Mouse (Mus musculus): ENCODE measurements around the gene Sox8. TPM values are rescaled to one million over a fixed set of nuclear protein-coding genes. Genes with fewer than 3 reads are reported as not detected.

Sox8 gene
- polyA plus RNA-seq, 1 experiment = 1.0 TPM

- peaks cover 7% of the 10 kb centered on the region for H3K4me1 ChIP-seq (replicated peaks; ENCODE audit: control insufficient read depth, insufficient read depth, low read length)
- 9% methylated on average over 8 of the region's 8 CpGs for WGBS
- no peak for DNase-seq
- H3K27ac ChIP-seq (ENCODE audit: control insufficient read depth, insufficient read depth, low read length) = no peak overlapping the region
- H3K27me3 ChIP-seq (ENCODE audit: control insufficient read depth, insufficient read depth, low read length) = no peaks in the 10 kb centered on the region
- H3K36me3 ChIP-seq (ENCODE audit: control insufficient read depth, insufficient read depth, low read length) = no peaks in the 10 kb centered on the region; the same call in 1 of the 2 replicates
- TF ChIP-seq POLR2A (IDR thresholded peaks at IDR 0.05; ENCODE audit: control insufficient read depth, extremely low read depth, insufficient read depth, low read length, poor library complexity) = no peak
- no peak for TF ChIP-seq CTCF (IDR thresholded peaks at IDR 0.05; ENCODE audit: borderline replicate concordance, control insufficient read depth, extremely low read depth, insufficient read depth, low read length, poor library complexity)
- no peak overlapping the region for H3K4me3 ChIP-seq (ENCODE audit: control insufficient read depth, insufficient read depth, low read length)
Measured at GRCm38 (mm10) chr17:25583858-25584257, 13.4 kb upstream of the Sox8 start.

GRCm38 (mm10) chr17:25583099-25583498, 12.6 kb upstream of the Sox8 start:
- Histone ChIP-seq H3K4me1 (replicated peaks; ENCODE audit: control insufficient read depth, insufficient read depth, low read length) (peaks cover 7% of the 10 kb centered on the region), H3K27ac (ENCODE audit: control insufficient read depth, insufficient read depth, low read length) (no peak overlapping the region), H3K36me3 (ENCODE audit: control insufficient read depth, insufficient read depth, low read length) (no peaks in the 10 kb centered on the region; the same call in 1 of the 2 replicates), H3K4me3 (ENCODE audit: control insufficient read depth, insufficient read depth, low read length) (no peak overlapping the region), H3K27me3 (ENCODE audit: control insufficient read depth, insufficient read depth, low read length) (no peaks in the 10 kb centered on the region)
- TF ChIP-seq POLR2A (IDR thresholded peaks at IDR 0.05; ENCODE audit: control insufficient read depth, extremely low read depth, insufficient read depth, low read length, poor library complexity) = no peak
- no peak for TF ChIP-seq CTCF (IDR thresholded peaks at IDR 0.05; ENCODE audit: borderline replicate concordance, control insufficient read depth, extremely low read depth, insufficient read depth, low read length, poor library complexity)
- 94% methylated on average over 4 of the region's 4 CpGs for WGBS
- DNase-seq = no peak

- 95% methylated on average over 8 of the region's 8 CpGs for WGBS
- H3K4me3 ChIP-seq (ENCODE audit: control insufficient read depth, insufficient read depth, low read length) = no peak overlapping the region
- no peak overlapping the region for H3K27ac ChIP-seq (ENCODE audit: control insufficient read depth, insufficient read depth, low read length)
- TF ChIP-seq POLR2A (IDR thresholded peaks at IDR 0.05; ENCODE audit: control insufficient read depth, extremely low read depth, insufficient read depth, low read length, poor library complexity) (no peak), CTCF (IDR thresholded peaks at IDR 0.05; ENCODE audit: borderline replicate concordance, control insufficient read depth, extremely low read depth, insufficient read depth, low read length, poor library complexity) (no peak)
- DNase-seq = no peak
- no peaks in the 10 kb centered on the region for H3K27me3 ChIP-seq (ENCODE audit: control insufficient read depth, insufficient read depth, low read length)
- no peaks in the 10 kb centered on the region; the same call in 1 of the 2 replicates for H3K36me3 ChIP-seq (ENCODE audit: control insufficient read depth, insufficient read depth, low read length)
- H3K4me1 ChIP-seq (replicated peaks; ENCODE audit: control insufficient read depth, insufficient read depth, low read length) = peaks cover 7% of the 10 kb centered on the region
Measured at GRCm38 (mm10) chr17:25582076-25582475, 11.6 kb upstream of the Sox8 start.

DNA sequence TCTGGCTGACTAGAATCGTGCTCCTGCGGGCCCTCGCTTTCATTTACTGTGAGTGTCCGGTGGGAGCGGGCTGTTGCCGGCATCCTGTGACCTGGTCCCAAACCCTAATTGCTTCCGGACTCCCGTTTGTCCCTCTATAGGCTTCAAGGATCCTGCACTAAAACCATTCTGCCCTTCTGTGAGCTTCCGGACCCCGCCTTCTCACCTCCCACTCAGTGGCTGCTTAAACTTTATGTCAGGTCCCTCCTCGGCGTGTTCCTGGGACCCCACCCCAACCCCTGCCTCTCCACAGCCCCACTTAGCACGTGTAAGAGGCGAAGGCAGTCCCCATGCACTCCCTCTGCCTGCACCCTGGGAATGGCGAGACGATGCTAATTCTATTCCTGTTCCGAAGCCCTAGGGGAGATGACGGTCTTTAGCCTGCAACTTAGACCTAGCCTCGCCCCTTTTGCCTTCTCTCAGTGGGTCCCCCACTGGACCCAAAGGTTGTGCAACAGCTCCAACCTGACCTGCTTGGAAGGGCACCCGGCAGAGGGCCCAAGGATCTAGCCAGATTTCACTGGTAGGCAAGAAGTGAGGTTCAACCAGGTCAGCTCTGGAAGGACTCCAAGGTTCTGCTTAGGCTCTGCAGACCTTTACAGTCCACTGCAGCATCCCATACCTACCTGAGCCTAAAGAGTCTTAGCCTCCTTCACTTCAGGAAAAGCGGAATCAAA, 9.0 kb upstream of the Sox8 start:
- Histone ChIP-seq H3K4me3 (ENCODE audit: control insufficient read depth, insufficient read depth, low read length) (peak overlapping the region; percentile 92), H3K27ac (ENCODE audit: control insufficient read depth, insufficient read depth, low read length) (no peak overlapping the region), H3K4me1 (replicated peaks; ENCODE audit: control insufficient read depth, insufficient read depth, low read length) (peaks cover 7% of the 10 kb centered on the region), H3K36me3 (ENCODE audit: control insufficient read depth, insufficient read depth, low read length) (no peaks in the 10 kb centered on the region), H3K27me3 (ENCODE audit: control insufficient read depth, insufficient read depth, low read length) (no peaks in the 10 kb centered on the region)
- no peak for DNase-seq
- 11% methylated on average over 21 of the region's 21 CpGs for WGBS
- no peak for TF ChIP-seq POLR2A (IDR thresholded peaks at IDR 0.05; ENCODE audit: control insufficient read depth, extremely low read depth, insufficient read depth, low read length, poor library complexity)
- TF ChIP-seq CTCF (IDR thresholded peaks at IDR 0.05; ENCODE audit: borderline replicate concordance, control insufficient read depth, extremely low read depth, insufficient read depth, low read length, poor library complexity) = no peak

GRCm38 (mm10) chr17:25578920-25579319, 8.4 kb upstream of the Sox8 start, which contains the start of gene Lmf1:
Lmf1 (plus strand) TSS chr17:25579085.
- TF ChIP-seq POLR2A (IDR thresholded peaks at IDR 0.05; ENCODE audit: control insufficient read depth, extremely low read depth, insufficient read depth, low read length, poor library complexity) (peak; percentile 85), CTCF (IDR thresholded peaks at IDR 0.05; ENCODE audit: borderline replicate concordance, control insufficient read depth, extremely low read depth, insufficient read depth, low read length, poor library complexity) (0 out of 2 replicates have a peak, but pooled peaks have one; percentile 32)
- DNase-seq = peak; percentile 97
- no peak within 1 kb of the TSS for H3K27ac ChIP-seq (ENCODE audit: control insufficient read depth, insufficient read depth, low read length)
- H3K4me1 ChIP-seq (replicated peaks; ENCODE audit: control insufficient read depth, insufficient read depth, low read length) = peaks cover 7% of the 10 kb centered on the region
- H3K27me3 ChIP-seq (ENCODE audit: control insufficient read depth, insufficient read depth, low read length) = no peaks in the 10 kb centered on the region
- under 1% methylated on average over 31 of the region's 31 CpGs for whole genome bisulfite sequencing
- no peaks in the 10 kb centered on the region for H3K36me3 ChIP-seq (ENCODE audit: control insufficient read depth, insufficient read depth, low read length)
- H3K4me3 ChIP-seq (ENCODE audit: control insufficient read depth, insufficient read depth, low read length) = peak within 1 kb of the TSS; percentile 92

GRCm38 (mm10) chr17:25577702-25578101, 7.2 kb upstream of the Sox8 start:
- no peak for TF ChIP-seq POLR2A (IDR thresholded peaks at IDR 0.05; ENCODE audit: control insufficient read depth, extremely low read depth, insufficient read depth, low read length, poor library complexity)
- no peak for TF ChIP-seq CTCF (IDR thresholded peaks at IDR 0.05; ENCODE audit: borderline replicate concordance, control insufficient read depth, extremely low read depth, insufficient read depth, low read length, poor library complexity)
- Histone ChIP-seq H3K27me3 (ENCODE audit: control insufficient read depth, insufficient read depth, low read length) (no peaks in the 10 kb centered on the region), H3K27ac (ENCODE audit: control insufficient read depth, insufficient read depth, low read length) (no peak overlapping the region), H3K4me1 (replicated peaks; ENCODE audit: control insufficient read depth, insufficient read depth, low read length) (peaks cover 7% of the 10 kb centered on the region), H3K36me3 (ENCODE audit: control insufficient read depth, insufficient read depth, low read length) (no peaks in the 10 kb centered on the region), H3K4me3 (ENCODE audit: control insufficient read depth, insufficient read depth, low read length) (no peak overlapping the region)
- 77% methylated on average over 2 of the region's 2 CpGs for WGBS
- no peak for DNase-seq
